Mouse (Mus musculus): ENCODE results near the gene Tbxa2r. TPM values are rescaled to one million over a fixed set of nuclear protein-coding genes. Genes with fewer than 3 reads are reported as not detected.

The Tbxa2r gene
- total and polyA plus RNA-seq, 3 experiments = 0.12 to 0.30 (median 0.13) TPM

DNA sequence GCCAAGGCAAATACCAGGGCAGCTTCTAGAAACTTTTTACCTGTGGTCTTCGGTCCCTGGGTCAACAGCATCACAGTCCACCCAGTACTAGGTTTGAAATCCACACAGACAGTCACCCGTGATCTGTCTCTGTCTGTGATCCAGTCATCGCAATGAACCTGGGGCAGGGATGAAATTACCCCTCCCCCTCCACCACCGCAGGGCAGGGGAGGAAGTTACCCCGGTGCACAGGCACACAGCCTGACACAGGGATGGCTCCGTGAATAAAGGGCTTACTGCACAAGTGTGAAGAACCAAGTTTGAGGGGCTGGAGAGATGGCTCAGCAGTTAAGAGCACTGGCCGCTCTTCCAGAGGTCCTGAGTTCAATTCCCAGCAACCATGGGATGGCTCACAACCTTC, 24.8 kb upstream of the Tbxa2r start:
- no peaks in the 10 kb centered on the region for H3K9me3 ChIP-seq (replicated peaks; ENCODE audit: low read length)
- DNase-seq (ENCODE audit: extremely low read depth) = no peak
- H3K9ac ChIP-seq (ENCODE audit: insufficient read depth, low read depth) = no peak overlapping the region
- peaks cover 34% of the 10 kb centered on the region for H3K79me2 ChIP-seq (replicated peaks; ENCODE audit: control insufficient read depth, extremely low read depth, insufficient read depth, poor library complexity, severe bottlenecking)
- no peak overlapping the region for H3K4me2 ChIP-seq (ENCODE audit: insufficient read depth, low read depth, poor library complexity, severe bottlenecking)
- H3K27me3 ChIP-seq (replicated peaks) = no peaks in the 10 kb centered on the region
- peaks cover 33 to 49% of the 10 kb centered on the region in 2 experiments for H3K36me3 ChIP-seq (replicated peaks in 1 of 2; ENCODE audit: control insufficient read depth in 1 of 2, insufficient read depth in 1 of 2, low read length in 1 of 2)
- TF ChIP-seq ZC3H11A (IDR thresholded peaks at IDR 0.05; ENCODE audit: low read depth, low read length) (no peak), ZMIZ1 (IDR thresholded peaks at IDR 0.05; ENCODE audit: low read depth, low read length) (no peak), BHLHE40 (IDR thresholded peaks at IDR 0.05; ENCODE audit: low read depth, low read length) (no peak), RCOR1 (conservative IDR thresholded peaks at IDR 0.05; ENCODE audit: low read depth, low read length) (no peak), MAZ (IDR thresholded peaks at IDR 0.05; ENCODE audit: low read depth, low read length) (no peak)
- H3K27ac ChIP-seq (ENCODE audit: insufficient read depth, low read depth) = no peak overlapping the region
- in situ Hi-C loops (cut with MboI; ENCODE audit: low pct_ligation_motif_present, low pct_unique_long_range_greater_than_20kb, low sequenced_read_pairs) (no loop called here), dilution Hi-C loops (cut with MboI; ENCODE audit: extremely low pct_ligation_motif_present, extremely low pct_unique_long_range_greater_than_20kb, low sequenced_read_pairs) (no loop called here)
- peaks cover 50 to 89% of the 10 kb centered on the region in 2 experiments for H3K4me1 ChIP-seq (ENCODE audit: control insufficient read depth in 1 of 2, insufficient read depth in 2 of 2)
- no peak overlapping the region for H3K4me3 ChIP-seq (replicated peaks in 1 of 3; ENCODE audit: low read depth in 2 of 3, low read length in 2 of 3, poor library complexity in 1 of 3)

DNA sequence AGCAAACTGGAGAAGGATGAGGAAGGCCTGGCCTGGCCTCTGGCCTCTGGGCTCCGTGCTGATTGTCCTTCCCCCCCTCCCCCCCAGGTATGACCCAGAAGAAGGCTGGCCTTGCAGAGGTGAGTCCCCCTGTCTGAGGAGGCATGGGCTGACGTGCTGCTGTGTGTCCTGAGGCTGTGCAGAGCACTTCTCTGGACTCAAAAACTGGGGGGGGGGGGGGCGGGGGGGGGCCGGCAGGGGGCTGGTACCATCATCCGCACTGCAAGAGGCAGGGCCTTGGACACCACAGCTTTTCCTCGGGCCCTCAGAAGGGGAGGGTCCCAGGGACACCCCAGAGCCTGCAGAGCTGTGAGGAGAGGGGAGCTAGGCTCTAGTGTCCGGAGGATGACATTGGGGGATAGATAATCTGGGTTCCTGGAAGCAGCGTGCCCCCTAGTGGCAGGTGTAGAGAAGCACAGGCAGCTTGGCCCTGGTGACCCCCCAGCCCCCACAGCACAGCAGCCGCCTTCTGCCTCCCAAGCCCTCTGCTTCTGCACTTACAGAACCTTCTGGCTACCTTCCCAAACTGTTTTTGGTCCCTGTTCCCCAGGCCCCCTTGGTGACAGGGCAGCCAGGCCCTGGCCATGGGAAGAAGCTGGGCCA, 23.8 kb upstream of the Tbxa2r start:
- peaks cover 28% of the 10 kb centered on the region for H3K79me2 ChIP-seq (replicated peaks; ENCODE audit: control insufficient read depth, extremely low read depth, insufficient read depth, poor library complexity, severe bottlenecking)
- H3K36me3 ChIP-seq (replicated peaks in 1 of 2; ENCODE audit: control insufficient read depth in 1 of 2, insufficient read depth in 1 of 2, low read length in 1 of 2) = peaks cover 39 to 59% of the 10 kb centered on the region in 2 experiments
- no peaks in the 10 kb centered on the region for H3K27me3 ChIP-seq (replicated peaks)
- no peaks in the 10 kb centered on the region for H3K9me3 ChIP-seq (replicated peaks; ENCODE audit: low read length)
- H3K4me1 ChIP-seq (ENCODE audit: control insufficient read depth in 1 of 2, insufficient read depth in 2 of 2) = peaks cover 40 to 89% of the 10 kb centered on the region in 2 experiments
- H3K4me2 ChIP-seq (ENCODE audit: insufficient read depth, low read depth, poor library complexity, severe bottlenecking) = no peak overlapping the region
- dilution Hi-C loops (cut with MboI; ENCODE audit: extremely low pct_ligation_motif_present, extremely low pct_unique_long_range_greater_than_20kb, low sequenced_read_pairs) (no loop called here), in situ Hi-C loops (cut with MboI; ENCODE audit: low pct_ligation_motif_present, low pct_unique_long_range_greater_than_20kb, low sequenced_read_pairs) (no loop called here)
- peak; percentile 77 for DNase-seq (ENCODE audit: extremely low read depth)
- no peak overlapping the region for H3K27ac ChIP-seq (ENCODE audit: insufficient read depth, low read depth)
- H3K4me3 ChIP-seq (replicated peaks in 1 of 3; ENCODE audit: low read depth in 2 of 3, low read length in 2 of 3, poor library complexity in 1 of 3) = no peak overlapping the region
- H3K9ac ChIP-seq (ENCODE audit: insufficient read depth, low read depth) = no peak overlapping the region
- peak; percentile 21; the same call in 1 of the 2 replicates for TF ChIP-seq IRF4 (IDR thresholded peaks at IDR 0.05; ENCODE audit: low read depth, low read length)
- no peak for TF ChIP-seq ZMIZ1 (IDR thresholded peaks at IDR 0.05; ENCODE audit: low read depth, low read length)
- no peak for TF ChIP-seq TBP (conservative IDR thresholded peaks at IDR 0.05; ENCODE audit: low read depth, low read length)
- no peak for TF ChIP-seq USF1 (IDR thresholded peaks at IDR 0.05; ENCODE audit: low read depth, low read length)
- no peak for TF ChIP-seq KAT2A (IDR thresholded peaks at IDR 0.05; ENCODE audit: insufficient replicate concordance, low read length)
- TF ChIP-seq CHD2 (IDR thresholded peaks at IDR 0.05; ENCODE audit: low read length) = peak; percentile 61; the same call in 1 of the 2 replicates
- 0 out of 2 replicates have a peak, but pooled peaks have one; percentile 19 for TF ChIP-seq HCFC1 (IDR thresholded peaks at IDR 0.05; ENCODE audit: low read depth, low read length)
- TF ChIP-seq NRF1 (IDR thresholded peaks at IDR 0.05; ENCODE audit: low read depth, low read length) = peak; percentile 39; the same call in 1 of the 2 replicates
- no peak for TF ChIP-seq MYC (IDR thresholded peaks at IDR 0.05; ENCODE audit: low read depth, low read length)
- no peak for TF ChIP-seq POLR2A (IDR thresholded peaks at IDR 0.05; ENCODE audit: low read depth, low read length)
- peak; percentile 74 to 94 for TF ChIP-seq CTCF (conservative IDR thresholded peaks at IDR 0.05 in 1 of 2, IDR thresholded peaks at IDR 0.05 in 1 of 2; ENCODE audit: low read depth in 2 of 2, low read length in 2 of 2)
- no peak for TF ChIP-seq MEF2A (IDR thresholded peaks at IDR 0.05; ENCODE audit: borderline replicate concordance, low read depth, low read length)
- no peak for TF ChIP-seq MXI1 (IDR thresholded peaks at IDR 0.05; ENCODE audit: low read depth, low read length)
- TF ChIP-seq CHD1 (IDR thresholded peaks at IDR 0.05; ENCODE audit: low read depth, low read length) = no peak
- peak; percentile 93 for TF ChIP-seq SMC3 (IDR thresholded peaks at IDR 0.05; ENCODE audit: low read depth, low read length)
- TF ChIP-seq MAX (IDR thresholded peaks at IDR 0.05; ENCODE audit: low read length) = peak; percentile 25; the same call in 1 of the 2 replicates
- 0 out of 2 replicates have a peak, but pooled peaks have one; percentile 19 for TF ChIP-seq ELF1 (IDR thresholded peaks at IDR 0.05; ENCODE audit: low read depth, low read length)
- peak; percentile 91 for TF ChIP-seq RAD21 (IDR thresholded peaks at IDR 0.05; ENCODE audit: low read depth, low read length)
- TF ChIP-seq TCF12 (IDR thresholded peaks at IDR 0.05; ENCODE audit: low read depth, low read length) = 0 out of 2 replicates have a peak, but pooled peaks have one; percentile 21
- peak; percentile 74 for TF ChIP-seq BHLHE40 (IDR thresholded peaks at IDR 0.05; ENCODE audit: low read depth, low read length)
- TF ChIP-seq SIN3A (IDR thresholded peaks at IDR 0.05; ENCODE audit: low read length) = 0 out of 2 replicates have a peak, but pooled peaks have one; percentile 52
- TF ChIP-seq ZC3H11A (IDR thresholded peaks at IDR 0.05; ENCODE audit: low read depth, low read length) = peak; percentile 51
- no peak for TF ChIP-seq RCOR1 (conservative IDR thresholded peaks at IDR 0.05; ENCODE audit: low read depth, low read length)
- no peak for TF ChIP-seq USF2 (conservative IDR thresholded peaks at IDR 0.05; ENCODE audit: low read depth, low read length)
- TF ChIP-seq MAFK (IDR thresholded peaks at IDR 0.05; ENCODE audit: insufficient replicate concordance, low read length) = no peak
- no peak for TF ChIP-seq UBTF (IDR thresholded peaks at IDR 0.05; ENCODE audit: low read depth, low read length)
